Mouse (Mus musculus): Measurements from ENCODE around the gene Rmnd5a.
A peak's percentile ranks its signal among the peaks of the same experiment; 100 is the strongest.

DNA sequence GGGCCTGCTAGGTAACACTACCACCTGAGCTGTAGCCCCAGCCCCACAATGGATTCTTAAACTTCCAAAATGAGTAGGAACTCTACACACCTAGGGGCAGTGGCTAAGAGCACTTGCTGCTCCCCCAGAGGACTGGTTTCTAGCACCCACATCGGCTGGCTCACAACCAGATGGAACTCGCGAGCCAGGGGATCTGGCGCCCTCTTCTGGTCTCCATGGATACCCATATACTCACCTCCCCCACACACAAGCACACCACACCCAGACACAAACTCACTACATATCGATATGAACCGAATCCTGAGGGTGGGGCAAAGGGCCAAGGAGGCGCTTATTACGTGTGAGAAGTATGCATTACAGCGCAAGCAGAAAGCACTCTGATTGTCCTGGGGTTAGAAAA is 92.4 kb downstream of the Rmnd5a start:
- TF ChIP-seq CTCF (conservative IDR thresholded peaks at IDR 0.05; ENCODE audit: low read length) (peak; percentile 36), POU5F1 (IDR thresholded peaks at IDR 0.05; ENCODE audit: borderline replicate concordance, low read length) (no peak), NANOG (IDR thresholded peaks at IDR 0.05; ENCODE audit: borderline replicate concordance, low read length) (no peak)

All from E14TG2a.4 (cell line).